Mouse (Mus musculus): ENCODE measurements around the gene Plxdc2. TPM values are rescaled to one million over a fixed set of nuclear protein-coding genes. Genes with fewer than 3 reads are reported as not detected.

Plxdc2 gene
- polyA plus RNA-seq, 1 experiment from 2014 or later, result 36.4 TPM

- Histone ChIP-seq H3K4me3 (ENCODE audit: low read depth, low read length) (peak overlapping the region; percentile 61), H3K27ac (replicated peaks; ENCODE audit: low read depth, low read length) (no peak overlapping the region), H3K9ac (ENCODE audit: low read depth, low read length) (peak overlapping the region; percentile 65), H3K36me3 (ENCODE audit: control insufficient read depth, insufficient read depth, low read length) (no peaks in the 10 kb centered on the region), H3K4me1 (ENCODE audit: control insufficient read depth, insufficient read depth, low read length) (peaks cover 6% of the 10 kb centered on the region; the same call in 1 of the 2 replicates), H3K4me2 (ENCODE audit: low read depth, low read length) (peak overlapping the region; percentile 88), H3K9me3 (ENCODE audit: control insufficient read depth, low read length) (no peaks in the 10 kb centered on the region), H3K27me3 (replicated peaks; ENCODE audit: control insufficient read depth, insufficient read depth, low read length) (0 out of 2 replicates have a peak, but pooled peaks cover 7% of the 10 kb centered on the region)
- ATAC-seq (ENCODE audit: low read depth) (no peak), DNase-seq (ENCODE audit: low spot score) (no peak)
- 10% methylated on average over 1 of the region's 1 CpGs for WGBS
These were observed 1.8 kb downstream of the Plxdc2 start for GRCm38 (mm10) chr2:16357946-16358345.

DNA sequence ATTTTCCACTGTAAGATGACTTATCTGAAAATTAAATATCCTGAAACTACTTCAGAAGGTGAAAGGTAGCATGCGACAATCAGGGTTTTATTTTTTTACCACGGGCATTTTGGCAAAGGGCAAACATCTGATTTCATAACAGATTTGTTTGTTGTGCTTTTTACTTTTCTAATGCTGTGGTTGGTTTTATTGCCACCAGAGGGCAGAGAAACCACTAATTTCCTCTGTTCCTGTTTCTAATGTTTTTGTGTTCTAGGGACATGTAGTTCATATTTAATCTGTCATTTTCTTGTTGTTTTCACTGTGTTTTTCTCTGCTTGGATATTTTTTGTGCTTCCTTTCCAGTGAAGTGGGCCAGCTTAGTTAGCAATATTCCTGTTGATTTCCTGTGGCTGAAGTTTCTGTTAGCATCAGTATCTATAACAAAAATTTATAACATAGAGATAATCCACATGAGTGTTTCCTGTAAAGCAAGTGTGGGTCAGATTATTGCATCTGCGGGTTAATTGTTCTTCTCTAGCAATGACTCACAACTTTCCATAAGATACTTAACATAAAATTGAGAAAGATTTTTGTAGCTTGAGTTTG is 3.3 kb downstream of the Plxdc2 start:
- no peak for ATAC-seq (ENCODE audit: low read depth)
- peak overlapping the region; percentile 88 for H3K4me2 ChIP-seq (ENCODE audit: low read depth, low read length)
- DNase-seq (ENCODE audit: low spot score), result peak; percentile 37

GRCm38 (mm10) chr2:16364749-16365148 is 8.6 kb downstream of the Plxdc2 start:
- Histone ChIP-seq H3K27me3 (replicated peaks; ENCODE audit: control insufficient read depth, insufficient read depth, low read length) (no peaks in the 10 kb centered on the region), H3K9ac (ENCODE audit: low read depth, low read length) (no peak overlapping the region), H3K36me3 (ENCODE audit: control insufficient read depth, insufficient read depth, low read length) (no peaks in the 10 kb centered on the region), H3K4me3 (ENCODE audit: low read depth, low read length) (no peak overlapping the region), H3K4me2 (ENCODE audit: low read depth, low read length) (no peak overlapping the region), H3K27ac (replicated peaks; ENCODE audit: low read depth, low read length) (no peak overlapping the region), H3K9me3 (ENCODE audit: control insufficient read depth, low read length) (no peaks in the 10 kb centered on the region), H3K4me1 (ENCODE audit: control insufficient read depth, insufficient read depth, low read length) (no peaks in the 10 kb centered on the region)
- 74% methylated on average over 1 of the region's 1 CpGs for WGBS
- ATAC-seq (ENCODE audit: low read depth), result no peak
- no peak for DNase-seq (ENCODE audit: low spot score)

More for the DNA sequence above, 3.3 kb downstream of the Plxdc2 start:
- 37% methylated on average over 3 of the region's 3 CpGs for whole genome bisulfite sequencing
- no peaks in the 10 kb centered on the region for H3K9me3 ChIP-seq (ENCODE audit: control insufficient read depth, low read length)
- peaks cover 6% of the 10 kb centered on the region; the same call in 1 of the 2 replicates for H3K4me1 ChIP-seq (ENCODE audit: control insufficient read depth, insufficient read depth, low read length)
- peak overlapping the region; percentile 61 for H3K4me3 ChIP-seq (ENCODE audit: low read depth, low read length)
- 0 out of 2 replicates have a peak, but pooled peaks cover 7% of the 10 kb centered on the region for H3K27me3 ChIP-seq (replicated peaks; ENCODE audit: control insufficient read depth, insufficient read depth, low read length)
- no peak overlapping the region for H3K27ac ChIP-seq (replicated peaks; ENCODE audit: low read depth, low read length)
- H3K9ac ChIP-seq (ENCODE audit: low read depth, low read length), result 0 out of 2 replicates have a peak overlapping the region, but pooled peaks have one; percentile 14
- H3K36me3 ChIP-seq (ENCODE audit: control insufficient read depth, insufficient read depth, low read length), result no peaks in the 10 kb centered on the region

GRCm38 (mm10) chr2:16365830-16366401 is 9.8 kb downstream of the Plxdc2 start:
- 54% methylated on average over 4 of the region's 4 CpGs for whole genome bisulfite sequencing
- H3K27me3 ChIP-seq (replicated peaks; ENCODE audit: control insufficient read depth, insufficient read depth, low read length), result no peaks in the 10 kb centered on the region
- DNase-seq (ENCODE audit: low spot score) (no peak), ATAC-seq (ENCODE audit: low read depth) (no peak)
- no peak overlapping the region for H3K27ac ChIP-seq (replicated peaks; ENCODE audit: low read depth, low read length)
- no peaks in the 10 kb centered on the region for H3K9me3 ChIP-seq (ENCODE audit: control insufficient read depth, low read length)
- no peak overlapping the region for H3K9ac ChIP-seq (ENCODE audit: low read depth, low read length)
- H3K4me3 ChIP-seq (ENCODE audit: low read depth, low read length), result no peak overlapping the region
- no peaks in the 10 kb centered on the region for H3K36me3 ChIP-seq (ENCODE audit: control insufficient read depth, insufficient read depth, low read length)
- no peaks in the 10 kb centered on the region for H3K4me1 ChIP-seq (ENCODE audit: control insufficient read depth, insufficient read depth, low read length)
- H3K4me2 ChIP-seq (ENCODE audit: low read depth, low read length), result no peak overlapping the region

GRCm38 (mm10) chr2:16370419-16370818 is 14.3 kb downstream of the Plxdc2 start:
- Histone ChIP-seq H3K9ac (ENCODE audit: low read depth, low read length) (no peak overlapping the region), H3K4me2 (ENCODE audit: low read depth, low read length) (no peak overlapping the region), H3K36me3 (ENCODE audit: control insufficient read depth, insufficient read depth, low read length) (no peaks in the 10 kb centered on the region), H3K27ac (replicated peaks; ENCODE audit: low read depth, low read length) (no peak overlapping the region), H3K9me3 (ENCODE audit: control insufficient read depth, low read length) (no peaks in the 10 kb centered on the region), H3K27me3 (replicated peaks; ENCODE audit: control insufficient read depth, insufficient read depth, low read length) (no peaks in the 10 kb centered on the region), H3K4me3 (ENCODE audit: low read depth, low read length) (no peak overlapping the region), H3K4me1 (ENCODE audit: control insufficient read depth, insufficient read depth, low read length) (no peaks in the 10 kb centered on the region)
- WGBS, result 84% methylated on average over 1 of the region's 1 CpGs
- ATAC-seq (ENCODE audit: low read depth) (no peak), DNase-seq (ENCODE audit: low spot score) (no peak)

DNA sequence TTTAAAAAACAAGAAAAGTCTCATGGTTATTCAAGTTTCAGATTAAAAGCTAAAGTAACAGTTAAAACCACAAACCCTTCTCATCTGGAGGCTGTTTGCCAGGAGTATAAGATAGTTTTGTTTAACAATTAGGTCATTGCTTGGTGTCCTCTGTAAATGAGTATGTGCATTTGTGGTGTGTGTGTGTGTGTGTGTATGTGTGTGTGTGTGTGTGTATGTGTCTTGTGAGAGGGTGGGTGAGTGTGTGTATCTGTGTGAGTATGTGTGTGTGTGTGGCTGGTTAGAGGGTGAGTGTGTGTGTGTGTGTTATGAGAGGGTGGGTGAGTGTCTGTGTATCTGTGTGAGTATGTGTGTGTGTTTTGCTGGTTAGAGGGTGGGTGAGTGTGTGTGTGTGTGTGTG is 18.2 kb downstream of the Plxdc2 start:
- no peak for ATAC-seq (ENCODE audit: low read depth)

DNA sequence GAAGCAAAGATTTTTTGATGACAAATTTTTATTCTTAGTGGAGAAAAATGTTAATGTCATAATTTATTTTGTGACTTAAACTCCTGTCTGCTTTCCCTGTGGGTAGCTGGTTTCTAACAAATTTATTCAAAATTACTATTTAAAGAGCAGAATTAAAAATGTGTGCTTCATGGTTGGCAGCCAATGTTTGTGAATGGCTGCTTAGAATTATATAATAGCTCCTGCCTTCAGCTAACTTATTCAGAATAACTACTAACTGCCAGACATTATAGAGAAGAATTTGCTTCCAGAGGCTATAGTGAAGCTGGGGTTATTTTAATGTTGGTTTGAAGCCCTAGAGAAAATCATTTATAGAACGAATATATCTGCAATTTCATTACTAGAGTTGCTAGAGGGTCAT is 30.1 kb downstream of the Plxdc2 start:
- Histone ChIP-seq H3K9ac (ENCODE audit: low read depth, low read length) (no peak overlapping the region), H3K4me3 (ENCODE audit: low read depth, low read length) (no peak overlapping the region)

More for the DNA sequence above, 18.2 kb downstream of the Plxdc2 start:
- no peaks in the 10 kb centered on the region for H3K36me3 ChIP-seq (ENCODE audit: control insufficient read depth, insufficient read depth, low read length)
- H3K4me1 ChIP-seq (ENCODE audit: control insufficient read depth, insufficient read depth, low read length), result no peaks in the 10 kb centered on the region
- no peaks in the 10 kb centered on the region for H3K9me3 ChIP-seq (ENCODE audit: control insufficient read depth, low read length)
- H3K27me3 ChIP-seq (replicated peaks; ENCODE audit: control insufficient read depth, insufficient read depth, low read length), result no peaks in the 10 kb centered on the region
- no peak overlapping the region for H3K4me2 ChIP-seq (ENCODE audit: low read depth, low read length)
- H3K4me3 ChIP-seq (ENCODE audit: low read depth, low read length), result no peak overlapping the region
- H3K9ac ChIP-seq (ENCODE audit: low read depth, low read length), result no peak overlapping the region
- no peak overlapping the region for H3K27ac ChIP-seq (replicated peaks; ENCODE audit: low read depth, low read length)
- no peak for DNase-seq (ENCODE audit: low spot score)

DNA sequence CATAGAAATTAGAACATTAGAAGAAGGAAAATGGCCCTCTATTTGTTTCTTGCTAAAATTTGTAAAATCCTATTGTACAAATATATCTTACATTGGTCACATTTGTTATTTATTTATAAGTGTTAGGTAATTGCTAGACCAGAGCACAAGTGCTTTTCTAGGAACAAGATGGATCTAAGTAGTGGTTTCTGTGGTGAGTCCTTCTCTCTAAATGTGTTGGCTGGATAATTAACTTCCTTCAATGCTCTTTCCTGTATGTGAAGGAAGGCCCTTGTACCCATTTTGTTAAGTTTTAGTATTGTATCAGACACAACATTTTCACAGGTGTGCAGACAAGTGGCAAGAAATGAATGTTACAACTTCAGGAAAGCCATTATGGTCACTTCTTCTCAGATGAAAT is 30.6 kb downstream of the Plxdc2 start:
- Histone ChIP-seq H3K27ac (replicated peaks; ENCODE audit: low read depth, low read length) (no peak overlapping the region), H3K4me1 (ENCODE audit: control insufficient read depth, insufficient read depth, low read length) (no peaks in the 10 kb centered on the region), H3K36me3 (ENCODE audit: control insufficient read depth, insufficient read depth, low read length) (no peaks in the 10 kb centered on the region), H3K4me2 (ENCODE audit: low read depth, low read length) (no peak overlapping the region), H3K9ac (ENCODE audit: low read depth, low read length) (no peak overlapping the region), H3K4me3 (ENCODE audit: low read depth, low read length) (no peak overlapping the region), H3K27me3 (replicated peaks; ENCODE audit: control insufficient read depth, insufficient read depth, low read length) (no peaks in the 10 kb centered on the region), H3K9me3 (ENCODE audit: control insufficient read depth, low read length) (no peaks in the 10 kb centered on the region)
- DNase-seq (ENCODE audit: low spot score) (no peak), ATAC-seq (ENCODE audit: low read depth) (no peak)

More for the DNA sequence above, 30.1 kb downstream of the Plxdc2 start:
- Histone ChIP-seq H3K9me3 (ENCODE audit: control insufficient read depth, low read length) (no peaks in the 10 kb centered on the region), H3K27ac (replicated peaks; ENCODE audit: low read depth, low read length) (no peak overlapping the region), H3K4me1 (ENCODE audit: control insufficient read depth, insufficient read depth, low read length) (no peaks in the 10 kb centered on the region), H3K36me3 (ENCODE audit: control insufficient read depth, insufficient read depth, low read length) (no peaks in the 10 kb centered on the region), H3K4me2 (ENCODE audit: low read depth, low read length) (no peak overlapping the region), H3K27me3 (replicated peaks; ENCODE audit: control insufficient read depth, insufficient read depth, low read length) (no peaks in the 10 kb centered on the region)
- DNase-seq (ENCODE audit: low spot score) (no peak), ATAC-seq (ENCODE audit: low read depth) (no peak)
- WGBS, result 64% methylated on average over 1 of the region's 1 CpGs

- Histone ChIP-seq H3K9ac (ENCODE audit: low read depth, low read length) (no peak overlapping the region), H3K4me2 (ENCODE audit: low read depth, low read length) (no peak overlapping the region), H3K36me3 (ENCODE audit: control insufficient read depth, insufficient read depth, low read length) (no peaks in the 10 kb centered on the region), H3K9me3 (ENCODE audit: control insufficient read depth, low read length) (no peaks in the 10 kb centered on the region), H3K4me3 (ENCODE audit: low read depth, low read length) (no peak overlapping the region), H3K27ac (replicated peaks; ENCODE audit: low read depth, low read length) (no peak overlapping the region), H3K4me1 (ENCODE audit: control insufficient read depth, insufficient read depth, low read length) (no peaks in the 10 kb centered on the region), H3K27me3 (replicated peaks; ENCODE audit: control insufficient read depth, insufficient read depth, low read length) (no peaks in the 10 kb centered on the region)
- DNase-seq (ENCODE audit: low spot score) (no peak), ATAC-seq (ENCODE audit: low read depth) (no peak)
These were observed 31.7 kb downstream of the Plxdc2 start for GRCm38 (mm10) chr2:16387787-16388186.

Measured in embryonic facial prominence, embryonic 14.5 days (tissue).